Mouse (Mus musculus) macrophage (primary cell): ENCODE data around the gene Ptprt. TPM values are rescaled to one million over a fixed set of nuclear protein-coding genes. Genes with fewer than 3 reads are reported as not detected.

Source experiments
- H3K27ac ChIP-seq: fragments of 350-480 bp; formaldehyde crosslinking; 2 replicates; pipeline ENCODE4 v1.9.0; 2021
- H3K36me3 ChIP-seq: fragments of 350-480 bp; formaldehyde crosslinking; 2 replicates; pipeline ENCODE4 v1.9.0; 2021; ENCODE audit errors: inconsistent target
- H3K4me3 ChIP-seq: fragments of 350-480 bp; formaldehyde crosslinking; 2 replicates; pipeline ENCODE4 v1.9.0; 2021; ENCODE audit errors: inconsistent target
- H3K79me2 ChIP-seq: fragments of 350-480 bp; formaldehyde crosslinking; 2 replicates; pipeline ENCODE4 v1.9.0; 2021; ENCODE audit errors: inconsistent target
- WGBS: methylation state at CpG from one replicate; pipeline ENCODE4 v1.1.7; 2026; ENCODE audit warnings: inconsistent platforms; ENCODE audit not compliant: missing documents; 5-methylcytosine and 5-hydroxymethylcytosine counted together
- polyA plus RNA-seq: library from polyadenylated mRNA; stranded (reverse); fragments of 250-400 nt; gene quantifications from 3 replicates; pipeline ENCODE4 v1.2.4, GENCODE M21; 2018; ENCODE audit warnings: inconsistent platforms

Ptprt gene
- polyA plus RNA-seq, 1 experiment from 2014 or later, result not detected

DNA sequence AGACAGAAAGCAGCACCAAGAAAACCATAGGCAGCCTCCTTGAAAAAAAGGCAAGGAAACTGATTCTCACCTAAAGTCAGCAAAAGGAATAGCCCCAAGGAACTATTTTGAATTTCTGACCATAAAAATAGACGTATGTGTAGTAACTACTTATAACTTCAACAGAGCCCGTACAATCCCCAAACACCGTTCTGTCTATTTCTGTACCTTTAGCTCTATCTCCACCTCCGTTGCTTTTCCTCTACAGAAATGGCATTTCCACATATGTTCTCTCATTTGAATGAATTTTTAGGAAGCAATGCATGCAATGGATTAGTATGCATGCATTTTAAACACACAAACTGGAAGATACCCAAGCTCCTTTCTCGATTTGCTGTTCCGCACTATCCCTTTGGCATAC is 715.5 kb downstream of the Ptprt start:
- WGBS, result 92% methylated on average over 6 of the region's 6 CpGs
- H3K36me3 ChIP-seq, result no peaks in the 10 kb centered on the region

DNA sequence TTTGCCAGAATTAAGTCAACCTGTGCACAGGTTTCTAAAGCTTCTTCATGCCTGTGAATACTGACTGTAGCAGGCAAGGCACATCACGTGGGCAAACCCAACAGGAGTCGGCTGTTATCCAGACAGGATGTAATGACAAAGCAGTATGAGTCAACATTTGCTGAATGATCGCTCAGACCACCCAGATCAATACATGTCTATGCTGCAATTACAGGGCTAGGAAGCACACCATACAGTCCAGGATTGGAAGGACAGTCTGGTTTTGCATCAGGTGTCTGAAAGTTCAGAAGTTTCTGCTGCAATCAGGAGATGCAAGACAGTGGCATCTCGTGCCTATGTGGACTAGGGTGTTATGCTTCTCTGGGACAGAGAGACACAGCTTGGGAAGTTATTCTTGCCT is 716.3 kb downstream of the Ptprt start:
- 74% methylated on average over 4 of the region's 4 CpGs for WGBS
- H3K4me3 ChIP-seq, result no peak overlapping the region
- H3K27ac ChIP-seq, result no peak overlapping the region
- H3K79me2 ChIP-seq, result no peaks in the 10 kb centered on the region
- no peaks in the 10 kb centered on the region for H3K36me3 ChIP-seq

More for the DNA sequence above, 715.5 kb downstream of the Ptprt start:
- Histone ChIP-seq H3K79me2 (no peaks in the 10 kb centered on the region), H3K27ac (no peak overlapping the region), H3K4me3 (no peak overlapping the region)

DNA sequence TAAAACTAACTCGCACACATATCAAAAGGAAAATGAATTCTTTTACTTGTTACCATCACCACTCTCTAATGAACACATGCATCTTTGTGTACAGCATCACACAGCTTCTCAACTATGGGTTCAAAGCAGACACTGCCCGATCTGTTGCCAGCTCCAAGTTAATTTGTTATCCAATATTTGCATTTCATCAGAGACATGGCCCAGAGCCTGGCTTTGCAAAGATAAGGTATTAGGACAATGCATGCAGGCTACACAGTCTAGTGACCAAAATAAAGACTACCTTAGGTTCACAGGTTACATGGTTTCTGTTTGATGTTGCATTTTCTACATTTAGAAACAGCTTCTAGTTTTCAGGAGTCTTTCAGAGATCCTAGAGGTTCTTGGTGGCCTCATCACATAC is 719.0 kb downstream of the Ptprt start:
- WGBS, result 83% methylated on average over 2 of the region's 2 CpGs

DNA sequence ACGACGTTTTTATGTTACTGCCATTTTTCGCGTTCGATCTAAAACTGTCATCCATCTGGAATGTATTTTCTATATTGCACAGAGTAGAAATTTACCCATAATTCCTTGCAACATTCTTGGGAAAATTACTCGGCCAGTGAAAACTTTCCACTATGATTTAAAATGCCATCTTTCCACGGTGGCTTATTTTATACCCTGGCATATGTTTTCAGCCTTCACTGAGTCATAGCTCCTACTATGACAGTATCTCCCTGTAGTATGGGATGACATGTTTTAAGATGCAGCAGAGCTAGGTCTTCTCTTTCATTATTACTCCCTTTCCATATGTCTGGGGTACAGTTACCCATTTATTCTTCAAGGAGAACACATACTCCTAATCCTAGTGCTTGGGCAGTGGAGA is 753.7 kb downstream of the Ptprt start:
- Histone ChIP-seq H3K27ac (no peak overlapping the region), H3K79me2 (no peaks in the 10 kb centered on the region), H3K36me3 (no peaks in the 10 kb centered on the region), H3K4me3 (no peak overlapping the region)
- WGBS, result 93% methylated on average over 7 of the region's 7 CpGs

More for the DNA sequence above, 719.0 kb downstream of the Ptprt start:
- no peaks in the 10 kb centered on the region for H3K36me3 ChIP-seq
- no peak overlapping the region for H3K27ac ChIP-seq
- H3K4me3 ChIP-seq, result no peak overlapping the region
- no peaks in the 10 kb centered on the region for H3K79me2 ChIP-seq

DNA sequence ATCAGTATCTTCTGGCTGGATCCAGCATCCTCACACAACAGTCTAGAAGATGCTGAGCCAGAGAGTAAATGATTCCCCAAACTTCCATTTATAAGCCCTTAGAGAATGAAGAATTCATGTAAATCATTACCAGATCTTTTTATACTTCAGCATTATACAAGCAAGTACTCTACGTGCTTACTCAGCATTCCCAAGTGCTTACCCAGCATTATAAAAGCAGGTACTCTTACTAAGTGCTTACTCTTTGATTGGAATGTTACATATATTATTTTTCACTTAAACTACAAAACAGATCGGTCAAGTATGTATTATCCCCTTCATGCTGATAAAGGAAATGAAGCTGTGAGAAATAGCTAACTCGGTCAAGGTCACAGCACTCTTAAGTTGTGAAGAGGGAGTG is 758.8 kb downstream of the Ptprt start:
- no peak overlapping the region for H3K27ac ChIP-seq
- no peaks in the 10 kb centered on the region for H3K36me3 ChIP-seq
- H3K79me2 ChIP-seq, result no peaks in the 10 kb centered on the region
- H3K4me3 ChIP-seq, result no peak overlapping the region
- WGBS, result 96% methylated on average over 2 of the region's 3 CpGs

DNA sequence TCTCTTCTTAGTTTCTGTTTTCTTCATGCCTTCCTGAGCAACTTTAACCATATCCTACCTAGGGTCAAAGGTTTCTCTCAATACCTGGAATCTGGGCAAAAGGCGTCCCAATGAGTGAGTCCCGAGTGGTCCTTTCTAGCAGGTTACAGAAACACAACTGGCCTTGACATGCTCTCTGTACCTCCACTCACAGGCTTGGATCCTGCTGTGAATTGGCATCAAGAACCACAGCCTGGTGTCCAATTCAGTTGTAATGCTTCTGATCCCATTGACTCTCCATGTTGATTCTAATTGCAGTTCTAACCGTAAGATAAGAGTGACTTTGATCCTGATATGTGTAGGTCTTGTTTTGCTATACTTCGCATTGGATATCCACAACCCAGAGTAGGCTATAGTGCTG is 776.5 kb downstream of the Ptprt start:
- no peaks in the 10 kb centered on the region for H3K36me3 ChIP-seq
- WGBS, result 96% methylated on average over 4 of the region's 4 CpGs
- no peaks in the 10 kb centered on the region for H3K79me2 ChIP-seq
- H3K4me3 ChIP-seq, result no peak overlapping the region
- H3K27ac ChIP-seq, result no peak overlapping the region

DNA sequence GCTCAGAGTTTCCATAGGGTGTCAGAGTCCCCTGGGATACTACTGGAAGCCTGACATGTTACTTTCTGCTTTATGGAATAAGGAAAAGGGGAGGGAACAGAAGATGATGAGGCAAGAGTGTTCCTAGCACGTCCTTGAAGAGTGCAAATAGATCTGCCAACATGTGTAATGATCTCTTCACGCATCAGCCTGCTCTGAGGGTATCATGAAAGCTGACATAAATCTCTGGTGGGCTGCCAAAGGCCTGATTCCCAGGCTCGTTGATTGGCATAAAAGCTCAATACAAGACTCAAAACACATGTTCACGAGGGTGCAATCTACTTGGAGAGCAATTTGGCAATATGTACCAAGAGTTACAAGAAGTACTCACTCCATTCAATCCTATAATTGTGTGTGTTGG is 778.4 kb downstream of the Ptprt start:
- Histone ChIP-seq H3K79me2 (no peaks in the 10 kb centered on the region), H3K27ac (no peak overlapping the region), H3K36me3 (no peaks in the 10 kb centered on the region), H3K4me3 (no peak overlapping the region)
- 57% methylated on average over 4 of the region's 4 CpGs for WGBS

DNA sequence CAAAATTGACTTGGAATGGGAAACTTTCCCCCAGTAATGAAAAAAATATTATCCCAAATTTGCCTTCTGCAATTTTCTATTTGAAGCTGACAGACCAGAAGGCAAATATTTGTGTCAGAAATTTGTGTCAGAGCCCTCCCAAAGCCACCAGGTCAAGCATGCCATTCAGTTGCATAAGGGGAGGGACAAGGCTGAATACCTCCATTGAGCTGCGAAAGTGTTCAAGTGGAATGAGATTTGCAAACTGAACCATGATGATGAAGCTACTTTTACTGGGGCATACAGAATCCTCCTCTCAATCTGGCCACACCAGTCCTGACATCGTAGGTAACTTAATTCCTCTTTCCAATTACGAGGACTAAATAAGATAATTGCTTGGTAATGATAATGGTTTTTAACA is 780.0 kb downstream of the Ptprt start:
- Histone ChIP-seq H3K27ac (no peak overlapping the region), H3K36me3 (no peaks in the 10 kb centered on the region), H3K4me3 (no peak overlapping the region), H3K79me2 (no peaks in the 10 kb centered on the region)
- WGBS, result 82% methylated on average over 3 of the region's 3 CpGs

DNA sequence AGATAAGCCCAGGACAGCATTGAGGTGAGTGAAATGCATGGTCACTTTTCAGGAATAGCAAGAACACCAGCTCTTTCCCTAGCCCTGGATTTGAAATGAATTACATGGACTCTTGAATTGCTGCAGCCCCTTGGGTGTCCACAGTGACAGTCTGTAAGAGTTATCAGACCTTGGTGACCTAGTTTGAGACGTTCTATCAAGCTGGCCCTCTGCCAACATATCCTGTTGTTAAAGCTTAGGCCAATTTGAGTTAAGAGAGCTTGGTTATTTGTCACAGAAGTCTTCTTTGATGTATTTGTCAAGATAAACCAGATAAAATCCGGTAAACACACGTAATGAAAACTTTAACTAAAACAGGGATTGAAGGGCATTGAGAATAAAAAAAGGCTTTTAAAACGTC is 795.7 kb downstream of the Ptprt start:
- H3K27ac ChIP-seq, result no peak overlapping the region
- H3K79me2 ChIP-seq, result no peaks in the 10 kb centered on the region
- no peaks in the 10 kb centered on the region for H3K36me3 ChIP-seq
- whole genome bisulfite sequencing, result 50% methylated on average over 4 of the region's 4 CpGs
- H3K4me3 ChIP-seq, result no peak overlapping the region

DNA sequence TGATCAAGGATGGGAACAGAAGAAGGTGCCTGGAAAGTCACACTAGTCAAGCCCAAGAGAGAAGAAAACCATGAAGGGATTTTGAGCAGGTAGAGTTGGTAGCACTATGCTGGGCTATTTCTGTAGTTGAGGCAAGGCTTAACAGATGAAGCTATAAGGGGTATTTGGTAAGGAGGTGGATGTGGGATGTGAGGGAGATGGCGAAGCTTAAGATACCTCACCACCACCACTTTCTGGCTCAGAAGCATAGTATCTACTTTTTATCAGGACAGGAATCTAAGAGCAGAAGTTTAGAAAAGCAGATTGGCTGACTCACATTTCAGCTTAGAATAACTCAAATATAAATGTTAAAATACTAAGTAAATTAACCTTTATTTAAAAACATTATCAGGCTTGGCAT is 802.1 kb downstream of the Ptprt start:
- Histone ChIP-seq H3K4me3 (no peak overlapping the region), H3K79me2 (no peaks in the 10 kb centered on the region)
- 93% methylated on average over 1 of the region's 1 CpGs for WGBS

DNA sequence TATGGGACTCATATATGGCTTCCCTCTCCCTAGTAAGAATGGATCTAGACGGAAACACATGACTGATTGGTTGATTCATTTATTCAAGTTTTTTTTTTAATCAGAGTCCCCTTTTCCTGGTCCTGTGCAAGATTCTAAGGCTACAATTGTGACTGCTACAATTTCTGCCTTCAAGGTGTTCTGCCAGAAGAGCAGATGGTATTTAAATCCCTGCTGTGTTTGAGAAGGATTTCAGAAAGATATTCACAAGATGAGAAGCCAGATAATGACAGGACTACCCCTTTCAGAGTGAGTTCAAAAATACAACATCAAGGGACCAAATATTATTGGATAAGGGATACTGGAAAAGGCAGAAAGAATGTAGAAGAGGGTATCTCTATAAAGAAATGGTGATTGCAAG is 802.6 kb downstream of the Ptprt start:
- no peaks in the 10 kb centered on the region for H3K36me3 ChIP-seq
- WGBS, result 90% methylated on average over 1 of the region's 1 CpGs
- no peaks in the 10 kb centered on the region for H3K79me2 ChIP-seq
- H3K4me3 ChIP-seq, result no peak overlapping the region
- no peak overlapping the region for H3K27ac ChIP-seq

More for the DNA sequence above, 802.1 kb downstream of the Ptprt start:
- Histone ChIP-seq H3K27ac (no peak overlapping the region), H3K36me3 (no peaks in the 10 kb centered on the region)

DNA sequence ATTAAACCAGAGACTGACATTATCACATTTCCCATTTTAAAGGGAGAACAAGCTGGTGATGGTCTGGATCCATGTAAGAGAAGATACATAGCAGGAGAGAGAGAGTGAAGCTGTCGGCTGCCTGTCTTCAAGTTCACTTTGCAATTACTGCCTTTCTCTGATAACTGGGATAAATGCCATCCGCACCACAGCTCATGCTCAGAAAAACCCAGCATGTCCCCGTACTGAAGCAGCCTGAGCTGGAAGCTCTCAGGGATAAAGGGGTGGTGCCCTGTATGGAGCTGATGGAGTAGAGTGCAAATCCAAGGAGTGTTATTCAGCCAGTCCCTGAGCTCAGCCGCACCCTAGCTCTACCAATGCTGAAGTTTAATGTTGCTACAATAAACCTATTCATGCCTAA is 825.9 kb downstream of the Ptprt start:
- Histone ChIP-seq H3K4me3 (no peak overlapping the region), H3K36me3 (no peaks in the 10 kb centered on the region), H3K27ac (no peak overlapping the region), H3K79me2 (no peaks in the 10 kb centered on the region)
- 85% methylated on average over 4 of the region's 4 CpGs for WGBS

DNA sequence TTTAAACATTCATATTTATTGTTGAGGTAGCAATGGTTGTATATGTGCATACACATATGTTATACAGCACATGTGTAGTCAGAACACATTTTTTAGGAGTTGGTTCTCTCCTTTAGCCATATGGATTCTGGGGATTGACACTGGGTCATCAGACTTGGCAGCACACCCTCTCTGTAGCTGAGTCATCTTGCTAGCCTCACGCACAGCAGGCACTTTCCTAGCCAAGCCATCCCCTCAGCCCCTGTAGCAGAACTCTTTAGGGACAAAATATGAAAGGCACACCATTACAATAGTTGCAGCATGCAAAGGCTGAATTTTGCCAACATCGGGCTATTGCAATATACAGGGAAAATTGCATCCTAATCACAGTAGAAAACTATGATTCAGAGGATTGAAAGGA is 827.1 kb downstream of the Ptprt start:
- Histone ChIP-seq H3K4me3 (no peak overlapping the region), H3K79me2 (no peaks in the 10 kb centered on the region), H3K27ac (no peak overlapping the region), H3K36me3 (no peaks in the 10 kb centered on the region)
- 84% methylated on average over 2 of the region's 2 CpGs for WGBS

DNA sequence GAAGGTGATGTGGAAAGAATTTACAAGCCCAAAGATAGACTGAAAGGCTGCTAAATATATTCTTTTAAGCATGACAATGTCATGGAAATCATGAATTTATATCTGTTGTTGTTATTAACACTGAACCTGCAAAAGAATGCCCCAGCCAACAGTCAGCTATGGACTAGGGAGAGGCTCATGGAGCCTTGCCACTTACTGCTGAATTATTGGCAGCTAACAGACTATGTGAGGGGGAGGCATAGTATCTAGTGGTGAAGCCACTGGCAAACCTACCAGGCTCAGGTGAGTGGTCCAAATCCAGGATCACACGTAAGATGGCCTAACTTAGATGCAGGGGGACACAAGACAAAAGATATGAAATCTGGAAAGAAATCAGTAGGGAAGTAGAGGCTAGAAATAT is 847.6 kb downstream of the Ptprt start:
- H3K79me2 ChIP-seq, result no peaks in the 10 kb centered on the region
- no peak overlapping the region for H3K27ac ChIP-seq
- 89% methylated on average over 1 of the region's 1 CpGs for WGBS
- no peak overlapping the region for H3K4me3 ChIP-seq
- no peaks in the 10 kb centered on the region for H3K36me3 ChIP-seq

DNA sequence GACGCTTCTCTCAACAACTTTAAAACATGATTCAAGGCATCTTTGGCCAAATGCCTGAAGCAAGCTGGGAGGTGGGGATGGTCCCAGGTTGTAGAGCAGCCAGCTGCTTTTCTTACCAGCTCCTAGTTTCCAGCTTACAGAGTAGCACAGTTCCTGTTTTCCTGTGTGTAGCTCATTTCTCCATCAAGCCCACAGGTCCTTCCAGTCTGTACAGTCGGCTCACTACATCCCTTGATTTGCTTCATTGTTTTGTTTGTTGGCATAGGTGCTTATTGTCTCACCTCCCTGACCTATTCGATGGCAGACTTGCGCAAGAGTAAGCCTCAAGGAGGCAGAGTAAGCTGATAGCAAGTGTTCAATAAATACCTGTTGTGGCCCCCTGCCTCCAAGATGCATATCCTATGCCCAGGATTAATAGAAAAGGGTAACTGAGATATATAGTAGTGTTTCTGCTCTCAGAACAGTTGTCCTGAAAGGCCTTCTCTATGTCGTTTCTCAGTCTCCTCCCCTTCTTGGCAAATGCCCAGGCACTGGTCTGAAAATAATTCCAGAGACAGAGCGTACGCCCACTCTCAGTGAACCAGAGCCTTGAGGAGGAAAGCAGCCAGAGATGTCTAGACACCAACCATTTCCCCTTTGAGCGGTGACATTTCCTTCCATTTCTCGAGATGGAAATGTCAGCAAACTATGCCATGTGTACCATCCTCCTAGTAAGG is 852.7 kb downstream of the Ptprt start:
- Histone ChIP-seq H3K79me2 (no peaks in the 10 kb centered on the region), H3K4me3 (no peak overlapping the region), H3K36me3 (no peaks in the 10 kb centered on the region), H3K27ac (no peak overlapping the region)
- WGBS, result 83% methylated on average over 9 of the region's 9 CpGs
